Mouse (Mus musculus): ENCODE results near the gene G6pc2. TPM values are rescaled to one million over a fixed set of nuclear protein-coding genes. Genes with fewer than 3 reads are reported as not detected.

The G6pc2 gene
- not detected in 2 replicates for polyA plus RNA-seq (2016; fragmentation: Nextera tagmentation; extraction: Ambion mirVana)

GRCm38 (mm10) chr2:69210773-69211172 lies at the start of gene G6pc2:
Gene G6pc2 (plus strand): TSS chr2:69211073.
- Histone ChIP-seq H3K27ac (no peak within 1 kb of the TSS), H3K4me3 (no peak within 1 kb of the TSS), H3K4me1 (peaks cover 8% of the 10 kb centered on the region; the same call in 1 of the 2 replicates), H3K36me3 (replicated peaks) (no peaks in the 10 kb centered on the region), H3K27me3 (ENCODE audit: poor library complexity, severe bottlenecking) (no peaks in the 10 kb centered on the region), H3K9me3 (no peaks in the 10 kb centered on the region)
- DNase-seq (ENCODE audit: extremely low spot score, low spot score), result no peak
- WGBS, result 84% methylated on average over 7 of the region's 7 CpGs

GRCm38 (mm10) chr2:69170395-69171077 lies 40.3 kb upstream of the G6pc2 start:
- no peaks in the 10 kb centered on the region for H3K36me3 ChIP-seq (replicated peaks)
- no peaks in the 10 kb centered on the region for H3K4me1 ChIP-seq
- no peak overlapping the region for H3K27ac ChIP-seq
- no peaks in the 10 kb centered on the region for H3K9me3 ChIP-seq
- DNase-seq (ENCODE audit: extremely low spot score, low spot score), result no peak
- H3K27me3 ChIP-seq (ENCODE audit: poor library complexity, severe bottlenecking), result no peaks in the 10 kb centered on the region
- WGBS, result 89% methylated on average over 9 of the region's 9 CpGs
- H3K4me3 ChIP-seq, result no peak overlapping the region

- DNase-seq (ENCODE audit: extremely low spot score, low spot score), result no peak
- no peaks in the 10 kb centered on the region for H3K36me3 ChIP-seq (replicated peaks)
- no peaks in the 10 kb centered on the region for H3K9me3 ChIP-seq
- no peaks in the 10 kb centered on the region for H3K4me1 ChIP-seq
- H3K27me3 ChIP-seq (ENCODE audit: poor library complexity, severe bottlenecking), result no peaks in the 10 kb centered on the region
- WGBS, result 87% methylated on average over 5 of the region's 5 CpGs
- no peak overlapping the region for H3K4me3 ChIP-seq
- no peak overlapping the region for H3K27ac ChIP-seq
Observed at GRCm38 (mm10) chr2:69175296-69175695, 35.6 kb upstream of the G6pc2 start.

GRCm38 (mm10) chr2:69179721-69180120 lies 31.2 kb upstream of the G6pc2 start:
- Histone ChIP-seq H3K4me1 (no peaks in the 10 kb centered on the region), H3K27ac (no peak overlapping the region), H3K27me3 (ENCODE audit: poor library complexity, severe bottlenecking) (no peaks in the 10 kb centered on the region), H3K9me3 (no peaks in the 10 kb centered on the region), H3K4me3 (no peak overlapping the region), H3K36me3 (replicated peaks) (no peaks in the 10 kb centered on the region)
- DNase-seq (ENCODE audit: extremely low spot score, low spot score), result no peak
- 96% methylated on average over 4 of the region's 4 CpGs for WGBS

- H3K36me3 ChIP-seq (replicated peaks), result peaks cover 27% of the 10 kb centered on the region
- no peaks in the 10 kb centered on the region for H3K27me3 ChIP-seq (ENCODE audit: poor library complexity, severe bottlenecking)
- DNase-seq (ENCODE audit: extremely low spot score, low spot score), result no peak
- peaks cover 10% of the 10 kb centered on the region for H3K4me1 ChIP-seq
- 0 out of 2 replicates have a peak overlapping the region, but pooled peaks have one; percentile 20 for H3K27ac ChIP-seq
- H3K4me3 ChIP-seq, result no peak overlapping the region
- no peaks in the 10 kb centered on the region for H3K9me3 ChIP-seq
- 89% methylated on average over 2 of the region's 2 CpGs for WGBS
Observed at GRCm38 (mm10) chr2:69187990-69188389, 22.9 kb upstream of the G6pc2 start.

GRCm38 (mm10) chr2:69188732-69189131 lies 22.1 kb upstream of the G6pc2 start:
- Histone ChIP-seq H3K4me3 (no peak overlapping the region), H3K27ac (no peak overlapping the region), H3K27me3 (ENCODE audit: poor library complexity, severe bottlenecking) (no peaks in the 10 kb centered on the region), H3K9me3 (no peaks in the 10 kb centered on the region; the same call in 1 of the 2 replicates), H3K36me3 (replicated peaks) (peaks cover 34% of the 10 kb centered on the region), H3K4me1 (peaks cover 10% of the 10 kb centered on the region)
- no peak for DNase-seq (ENCODE audit: extremely low spot score, low spot score)
- WGBS, result 94% methylated on average over 6 of the region's 6 CpGs

GRCm38 (mm10) chr2:69189222-69189621 lies 21.7 kb upstream of the G6pc2 start:
- H3K4me3 ChIP-seq, result no peak overlapping the region
- WGBS, result 82% methylated on average over 4 of the region's 4 CpGs
- peaks cover 39% of the 10 kb centered on the region for H3K36me3 ChIP-seq (replicated peaks)
- no peaks in the 10 kb centered on the region for H3K27me3 ChIP-seq (ENCODE audit: poor library complexity, severe bottlenecking)
- no peak for DNase-seq (ENCODE audit: extremely low spot score, low spot score)
- peaks cover 10% of the 10 kb centered on the region for H3K4me1 ChIP-seq
- no peak overlapping the region for H3K27ac ChIP-seq
- no peaks in the 10 kb centered on the region; the same call in 1 of the 2 replicates for H3K9me3 ChIP-seq

- Histone ChIP-seq H3K36me3 (replicated peaks) (peaks cover 58% of the 10 kb centered on the region), H3K9me3 (no peaks in the 10 kb centered on the region; the same call in 1 of the 2 replicates)
Observed at GRCm38 (mm10) chr2:69191059-69191458, 19.8 kb upstream of the G6pc2 start.

GRCm38 (mm10) chr2:69193555-69193954 lies 17.3 kb upstream of the G6pc2 start:
- Histone ChIP-seq H3K4me1 (no peaks in the 10 kb centered on the region), H3K36me3 (replicated peaks) (peaks cover 78% of the 10 kb centered on the region), H3K27ac (no peak overlapping the region), H3K4me3 (no peak overlapping the region), H3K27me3 (ENCODE audit: poor library complexity, severe bottlenecking) (no peaks in the 10 kb centered on the region), H3K9me3 (no peaks in the 10 kb centered on the region; the same call in 1 of the 2 replicates)
- DNase-seq (ENCODE audit: extremely low spot score, low spot score), result no peak
- WGBS, result 95% methylated on average over 5 of the region's 5 CpGs

More at GRCm38 (mm10) chr2:69191059-69191458, 19.8 kb upstream of the G6pc2 start:
- WGBS, result 90% methylated on average over 5 of the region's 5 CpGs
- H3K4me3 ChIP-seq, result no peak overlapping the region
- H3K27ac ChIP-seq, result no peak overlapping the region
- no peak for DNase-seq (ENCODE audit: extremely low spot score, low spot score)
- peaks cover 10% of the 10 kb centered on the region for H3K4me1 ChIP-seq
- H3K27me3 ChIP-seq (ENCODE audit: poor library complexity, severe bottlenecking), result no peaks in the 10 kb centered on the region

- Histone ChIP-seq H3K27me3 (ENCODE audit: poor library complexity, severe bottlenecking) (no peaks in the 10 kb centered on the region), H3K9me3 (no peaks in the 10 kb centered on the region), H3K36me3 (replicated peaks) (peaks cover 34% of the 10 kb centered on the region), H3K27ac (peak overlapping the region; percentile 98), H3K4me1 (peaks cover 15% of the 10 kb centered on the region), H3K4me3 (peak overlapping the region; percentile 88)
- DNase-seq (ENCODE audit: extremely low spot score, low spot score), result no peak
- WGBS, result 30% methylated on average over 6 of the region's 6 CpGs
Observed at GRCm38 (mm10) chr2:69205185-69205584, 5.7 kb upstream of the G6pc2 start.

- H3K4me1 ChIP-seq, result peaks cover 18% of the 10 kb centered on the region
- peak within 1 kb of the TSS; percentile 98 for H3K27ac ChIP-seq
- no peaks in the 10 kb centered on the region for H3K9me3 ChIP-seq
- DNase-seq (ENCODE audit: extremely low spot score, low spot score), result peak; percentile 90
- no peaks in the 10 kb centered on the region for H3K27me3 ChIP-seq (ENCODE audit: poor library complexity, severe bottlenecking)
- peaks cover 29% of the 10 kb centered on the region for H3K36me3 ChIP-seq (replicated peaks)
- WGBS, result under 1% methylated on average over 46 of the region's 46 CpGs
- peak within 1 kb of the TSS; percentile 88 for H3K4me3 ChIP-seq
Observed at GRCm38 (mm10) chr2:69205791-69206351, 5.0 kb upstream of the G6pc2 start, which contains the start of gene Spc25. Gene Spc25 (minus strand): TSS chr2:69206194.

GRCm38 (mm10) chr2:69206523-69206922 lies 4.3 kb upstream of the G6pc2 start:
- Histone ChIP-seq H3K4me1 (peaks cover 18% of the 10 kb centered on the region), H3K36me3 (replicated peaks) (peaks cover 22% of the 10 kb centered on the region), H3K4me3 (peak overlapping the region; percentile 88), H3K27ac (no peak overlapping the region; the same call in 1 of the 2 replicates), H3K27me3 (ENCODE audit: poor library complexity, severe bottlenecking) (no peaks in the 10 kb centered on the region), H3K9me3 (no peaks in the 10 kb centered on the region)
- WGBS, result 31% methylated on average over 7 of the region's 7 CpGs
- DNase-seq (ENCODE audit: extremely low spot score, low spot score), result no peak

GRCm38 (mm10) chr2:69209684-69210083 lies 1.2 kb upstream of the G6pc2 start:
- no peak for DNase-seq (ENCODE audit: extremely low spot score, low spot score)
- H3K36me3 ChIP-seq (replicated peaks), result no peaks in the 10 kb centered on the region
- 93% methylated on average over 3 of the region's 3 CpGs for WGBS
- H3K27me3 ChIP-seq (ENCODE audit: poor library complexity, severe bottlenecking), result no peaks in the 10 kb centered on the region
- no peaks in the 10 kb centered on the region for H3K9me3 ChIP-seq
- H3K4me1 ChIP-seq, result peaks cover 15% of the 10 kb centered on the region
- no peak overlapping the region for H3K4me3 ChIP-seq
- H3K27ac ChIP-seq, result no peak overlapping the region

Measured in forebrain, embryonic 10.5 days (tissue).